Mouse (Mus musculus): ENCODE measurements around the gene Pcnx2.

The Pcnx2 gene

DNA sequence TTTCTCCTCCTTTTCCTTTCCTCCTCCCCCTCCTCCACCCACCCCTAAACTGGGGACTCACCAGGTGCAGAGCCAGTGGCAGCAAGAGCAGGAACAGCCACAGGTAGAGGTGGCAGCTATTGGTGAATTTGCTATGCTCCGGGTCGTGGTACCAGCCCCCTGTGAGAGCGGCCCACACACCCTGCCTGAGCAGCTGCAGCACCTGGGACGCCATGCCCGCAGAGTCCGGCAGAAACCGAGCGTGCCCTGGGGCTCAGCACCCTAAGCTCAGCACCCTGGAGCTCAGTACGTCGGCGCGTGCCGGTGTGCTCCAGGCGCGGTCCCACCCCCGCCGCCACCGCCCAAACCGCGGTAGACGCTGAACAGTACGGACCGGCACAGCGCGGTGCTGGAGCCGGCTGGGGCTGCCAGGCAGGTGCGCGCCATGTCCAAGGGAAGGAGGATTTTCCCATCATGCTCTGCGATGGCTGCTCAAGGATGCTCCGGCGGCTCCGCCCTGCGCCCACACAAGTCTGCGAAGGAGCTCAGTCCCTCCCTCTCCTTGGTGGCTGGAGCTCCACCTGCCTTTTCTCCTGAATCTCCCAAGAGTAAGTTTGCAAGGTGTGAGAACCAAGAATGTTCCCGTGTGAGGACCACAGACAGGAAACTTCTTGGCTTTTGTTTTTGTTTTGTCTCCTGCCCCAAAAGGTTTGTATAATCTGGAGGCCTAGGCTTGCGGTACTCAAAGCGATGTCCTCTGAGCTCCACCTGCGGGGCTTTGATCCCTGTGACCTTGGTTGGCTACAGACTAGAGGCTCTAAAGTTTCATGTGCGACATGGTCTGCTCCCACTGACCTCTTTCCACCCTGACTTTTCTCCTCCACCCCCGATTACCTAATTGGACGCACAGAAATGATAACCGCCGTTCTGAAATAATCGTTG, at the start of gene Pcnx2:
Pcnx2 (minus strand) TSS at position 450 of the 921 bp plus-strand sequence.
- DNase-seq: peak; percentile 5

DNA sequence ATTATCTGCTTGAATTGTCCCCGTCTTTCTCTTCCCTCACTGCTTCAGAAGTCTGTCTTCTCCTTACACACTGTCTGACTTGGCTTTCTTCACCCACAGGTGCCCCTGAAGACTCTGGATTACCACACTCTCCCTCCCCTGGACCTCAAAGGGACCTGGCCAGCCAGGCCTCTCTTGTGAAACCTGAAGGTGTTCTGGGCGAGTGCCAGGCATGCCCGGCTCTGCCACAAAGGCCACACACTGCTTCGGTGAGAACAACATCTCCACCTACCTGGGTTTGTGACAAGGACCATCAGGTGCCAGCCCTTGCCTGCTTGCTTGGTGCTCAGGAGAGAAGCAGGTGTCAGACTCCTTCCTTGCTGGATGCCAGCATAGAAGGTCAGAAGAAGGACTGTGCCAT, 46.4 kb upstream of the Pcnx2 start:
- no peak for DNase-seq

DNA sequence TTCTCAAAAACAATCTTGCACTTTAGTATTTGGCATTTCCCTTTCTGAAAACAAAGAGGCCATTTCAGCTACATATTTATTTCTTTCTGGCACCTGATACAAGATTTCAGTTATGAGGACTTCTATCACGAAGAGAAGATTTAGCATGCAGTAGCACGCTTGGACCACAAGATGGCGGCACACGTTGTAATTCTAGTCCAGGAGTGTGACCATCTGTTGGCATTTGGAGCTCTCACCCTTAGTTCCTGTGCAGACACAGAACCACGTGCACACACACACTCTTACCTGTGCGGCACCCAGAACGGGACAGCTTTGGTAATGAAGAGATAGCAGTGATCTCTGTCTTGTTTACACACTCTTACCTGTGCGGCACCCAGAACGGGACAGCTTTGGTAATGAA, 37.5 kb upstream of the Pcnx2 start:
- DNase-seq: peak; percentile 35

DNA sequence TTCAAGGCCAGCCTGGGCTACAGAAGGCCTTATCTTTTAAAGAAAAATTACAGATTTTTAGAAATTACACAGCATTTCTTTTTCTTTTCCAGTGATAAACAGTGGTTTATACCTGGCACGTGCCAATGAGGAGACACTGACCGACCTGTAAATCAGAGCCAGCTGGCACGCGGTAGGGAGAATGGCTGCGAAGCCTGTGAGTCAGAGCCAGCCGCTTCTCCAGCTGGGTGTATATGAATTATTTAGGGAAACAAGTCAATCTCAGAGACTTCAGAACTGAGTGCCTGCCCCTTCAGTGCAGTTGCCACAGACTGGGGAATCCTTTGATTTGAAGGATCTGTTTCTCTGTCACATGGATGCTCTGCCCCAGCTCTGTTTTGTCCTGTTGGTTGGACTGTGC, 33.7 kb upstream of the Pcnx2 start:
- DNase-seq: no peak

DNA sequence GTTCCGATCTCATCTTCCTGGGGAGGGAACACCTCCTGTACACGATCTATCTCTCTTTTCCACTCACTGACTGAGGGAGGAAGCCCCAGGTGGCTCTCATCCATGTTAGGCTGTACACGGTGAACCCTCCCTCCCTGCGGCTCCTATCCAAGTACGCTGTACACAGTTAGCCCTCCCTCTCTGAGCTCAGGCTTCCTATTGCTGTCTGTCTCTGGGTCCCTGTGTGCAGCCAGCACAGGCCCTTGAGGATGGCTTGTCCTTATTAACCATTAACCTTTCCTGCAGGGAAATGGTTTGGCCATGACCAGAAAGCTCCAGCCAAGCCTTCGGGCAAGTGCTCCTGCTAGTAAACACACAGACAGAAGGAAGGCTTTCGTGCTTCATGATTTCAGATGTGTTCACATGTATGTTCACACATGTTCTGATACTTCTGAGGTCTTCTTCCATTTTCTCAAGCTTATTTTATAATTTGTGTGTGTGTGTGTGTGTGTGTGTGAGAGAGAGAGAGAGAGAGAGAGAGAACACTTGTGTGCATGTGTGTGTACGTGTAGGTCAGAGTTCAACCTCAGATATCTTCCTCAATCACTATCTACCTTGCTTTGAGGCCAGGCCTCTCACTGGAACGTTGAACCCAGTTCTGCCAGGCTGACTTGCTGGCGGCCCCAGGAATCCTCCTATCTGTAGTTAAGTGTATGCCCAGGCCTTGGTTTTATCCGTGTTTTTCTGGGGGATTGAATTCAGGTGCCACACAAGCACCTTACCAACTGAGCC, 32.3 kb upstream of the Pcnx2 start:
- no peak for DNase-seq

DNA sequence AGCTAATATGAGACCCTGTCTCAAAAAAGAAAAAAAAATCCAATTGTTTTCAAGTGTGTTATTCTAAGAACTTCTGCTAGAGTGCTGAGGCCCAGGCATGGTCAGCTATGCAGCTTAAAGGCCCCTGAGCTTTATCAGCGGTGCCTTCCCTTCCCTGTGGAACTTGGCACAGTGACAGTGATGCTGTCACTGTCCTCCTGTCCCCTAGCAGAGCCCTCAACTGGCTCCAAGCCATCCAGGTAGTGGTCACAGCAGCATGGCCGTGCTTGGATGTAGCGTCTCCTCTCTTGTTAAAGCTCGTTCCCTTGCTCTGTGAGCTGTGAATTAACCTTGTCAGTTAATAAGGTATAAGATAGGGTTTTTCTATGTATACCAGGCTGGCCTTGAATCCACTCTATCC, 28.5 kb upstream of the Pcnx2 start:
- no peak for DNase-seq

DNA sequence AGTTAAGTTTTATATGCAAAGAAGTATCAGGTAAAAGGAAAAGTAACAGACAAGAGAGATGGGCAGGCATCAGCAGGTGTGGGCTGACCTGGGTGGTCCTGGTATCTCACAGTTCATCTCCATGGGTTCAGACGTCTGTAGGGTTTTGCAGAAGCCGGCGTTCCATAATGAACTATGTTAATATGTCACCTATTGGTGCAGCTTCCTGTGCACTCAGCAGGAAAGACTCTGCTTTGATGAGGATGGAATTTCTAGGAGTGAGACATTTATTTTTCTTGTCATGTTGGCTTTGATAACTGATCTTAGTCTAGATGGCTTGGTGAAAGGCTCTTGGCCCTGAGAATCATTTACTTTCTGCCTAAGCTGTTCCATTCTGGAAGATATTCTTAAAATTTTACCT, 24.2 kb upstream of the Pcnx2 start:
- DNase-seq: no peak

DNA sequence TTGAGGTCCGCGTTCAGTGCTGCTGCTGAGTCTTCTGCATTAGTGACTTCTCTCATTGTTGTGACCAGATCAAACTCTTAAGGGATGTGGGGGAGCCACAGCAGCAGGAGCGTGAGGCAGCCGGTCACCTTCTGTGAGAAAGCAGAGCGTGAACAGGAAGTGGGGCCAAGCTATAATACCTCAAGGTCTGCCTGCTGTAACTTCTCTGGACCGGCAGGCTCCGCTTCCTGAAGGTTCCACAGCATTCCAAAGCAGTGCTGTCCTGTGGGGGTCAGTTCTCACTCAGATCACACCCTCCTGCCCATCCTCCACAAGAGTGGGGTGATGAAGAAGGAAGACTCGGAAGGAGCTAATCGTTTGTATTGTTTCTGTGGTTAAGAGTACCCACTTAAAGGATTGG, 22.6 kb upstream of the Pcnx2 start:
- no peak for DNase-seq

DNA sequence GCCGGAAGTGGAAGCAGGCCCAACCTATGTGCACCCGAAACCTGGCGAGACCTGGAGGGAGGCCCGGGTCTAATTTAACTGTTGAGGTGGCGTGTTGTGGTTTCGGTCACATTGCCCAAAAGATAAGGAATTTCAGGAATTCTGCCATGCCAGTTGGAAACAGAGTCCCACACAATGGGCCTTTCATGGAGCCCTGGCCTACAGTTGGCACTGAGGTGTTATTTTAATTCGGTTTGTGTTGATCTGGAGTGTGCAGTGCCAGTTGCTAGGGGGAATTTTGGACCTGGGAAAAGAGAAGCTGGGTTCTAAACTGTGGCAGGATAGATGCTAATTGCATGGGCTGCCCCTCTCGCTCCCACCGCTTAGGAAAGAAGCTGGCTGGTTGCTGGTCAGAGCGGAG, 22.2 kb upstream of the Pcnx2 start:
- DNase-seq: no peak

DNA sequence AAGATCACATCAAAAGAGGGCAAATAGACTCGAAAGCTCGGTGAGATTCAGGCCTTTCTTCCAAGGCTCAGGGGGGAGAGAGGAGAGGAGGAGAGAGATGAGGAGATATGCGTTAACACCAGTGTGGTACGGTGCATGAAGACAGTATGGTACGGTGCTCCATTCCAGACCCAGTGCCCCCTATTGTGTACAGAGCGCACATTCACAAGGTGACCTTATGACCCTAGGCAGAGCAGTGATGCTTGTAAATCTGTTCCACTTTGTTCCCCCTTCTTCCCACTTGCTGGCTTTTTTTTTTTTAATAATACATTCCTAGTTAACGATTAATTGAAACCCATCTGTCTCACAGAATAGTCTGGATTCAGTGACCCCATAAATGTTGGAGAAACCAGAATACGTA, 21.4 kb upstream of the Pcnx2 start:
- DNase-seq: no peak

DNA sequence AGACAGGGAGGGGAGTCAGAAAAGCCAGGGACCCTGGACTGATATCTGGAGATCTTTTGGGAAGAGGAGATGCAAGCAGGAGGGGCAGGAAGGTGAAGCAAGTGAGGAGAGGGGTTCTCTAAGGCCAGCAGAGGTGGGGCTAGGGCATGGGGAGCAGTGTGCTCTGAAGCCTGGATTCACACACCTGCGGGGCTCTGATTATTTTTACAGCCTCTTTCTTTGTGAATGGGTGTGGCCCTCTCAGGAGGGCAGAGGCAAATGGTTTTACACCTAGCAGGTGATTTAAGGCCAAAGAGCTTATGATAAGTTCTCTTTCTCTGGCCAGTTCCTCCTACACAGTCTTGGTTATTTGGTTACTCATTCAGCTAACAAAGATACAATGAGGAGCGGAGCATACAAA, 20.6 kb upstream of the Pcnx2 start:
- no peak for DNase-seq

DNA sequence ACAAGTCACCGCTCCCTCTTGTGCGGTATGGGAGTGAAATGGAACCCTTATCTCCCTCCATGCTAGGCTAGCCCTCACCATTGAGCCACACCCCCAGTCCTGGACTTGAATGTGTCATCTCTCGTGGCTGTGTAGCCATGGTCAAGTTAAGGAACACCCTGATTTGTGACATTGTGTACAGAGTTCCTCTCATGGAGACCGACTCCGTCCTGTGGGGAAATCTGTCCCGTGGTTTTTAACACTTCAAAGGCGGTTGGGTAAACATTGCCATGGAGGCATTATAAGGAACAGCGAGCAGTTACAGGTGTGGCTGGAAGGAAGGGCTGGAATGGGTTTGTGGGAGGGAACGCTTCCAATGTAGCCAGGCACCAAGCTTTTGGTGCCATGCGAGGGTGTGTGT, 18.9 kb upstream of the Pcnx2 start:
- no peak for DNase-seq

DNA sequence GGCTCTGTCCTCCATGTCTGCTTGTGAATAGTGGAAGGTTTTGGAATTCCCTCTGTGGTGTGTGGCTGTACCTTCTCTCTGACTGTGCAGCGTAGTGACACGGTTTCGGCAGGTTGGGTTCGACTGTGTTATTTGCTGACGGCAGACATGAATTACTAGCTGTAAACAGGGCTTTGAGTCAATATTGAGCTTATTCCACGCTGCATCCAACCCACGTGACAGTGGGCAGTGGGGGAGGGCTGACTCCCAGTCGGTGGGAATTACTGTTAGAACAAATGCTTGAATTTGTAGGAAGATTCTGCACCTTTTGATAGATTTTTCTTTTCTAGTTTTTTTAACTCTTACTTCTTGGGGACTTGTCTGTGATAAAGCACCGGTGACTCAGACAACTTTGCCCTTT, 16.3 kb upstream of the Pcnx2 start:
- no peak for DNase-seq

DNA sequence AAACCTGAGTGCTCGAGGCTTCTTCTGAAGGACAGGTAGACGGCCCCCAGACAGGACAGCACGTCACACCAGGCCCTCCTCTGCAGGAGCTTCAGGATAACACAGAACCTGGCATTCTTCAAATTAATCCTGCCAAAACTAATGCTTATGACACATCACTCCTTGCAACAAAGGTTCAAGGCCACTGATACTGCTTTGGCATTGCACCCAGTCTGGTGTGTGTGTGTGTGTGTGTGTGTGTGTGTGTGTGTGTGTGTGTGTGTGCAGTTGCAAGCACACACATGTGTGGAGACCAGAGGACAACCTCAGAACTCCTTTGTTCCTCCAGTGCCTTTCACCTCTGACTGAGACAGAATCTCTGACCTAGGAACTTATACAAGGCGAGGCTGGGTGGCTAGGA, 15.1 kb upstream of the Pcnx2 start:
- no peak for DNase-seq

DNA sequence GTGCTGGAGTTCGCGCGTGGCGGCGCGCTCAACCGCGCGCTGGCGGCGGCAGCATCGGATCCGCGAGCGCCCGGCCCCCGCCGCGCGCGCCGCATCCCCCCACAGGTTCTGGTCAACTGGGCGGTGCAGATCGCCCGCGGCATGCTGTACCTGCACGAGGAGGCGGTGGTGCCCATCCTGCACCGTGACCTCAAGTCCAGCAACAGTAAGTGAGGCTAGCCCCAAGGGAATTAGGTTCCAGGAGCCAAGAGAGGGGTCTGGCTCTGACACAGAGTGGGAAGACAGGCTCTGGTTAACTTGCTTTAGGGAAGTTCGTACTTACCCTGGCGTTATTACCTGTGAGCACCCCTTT, 13.1 kb upstream of the Pcnx2 start:
- DNase-seq: no peak

DNA sequence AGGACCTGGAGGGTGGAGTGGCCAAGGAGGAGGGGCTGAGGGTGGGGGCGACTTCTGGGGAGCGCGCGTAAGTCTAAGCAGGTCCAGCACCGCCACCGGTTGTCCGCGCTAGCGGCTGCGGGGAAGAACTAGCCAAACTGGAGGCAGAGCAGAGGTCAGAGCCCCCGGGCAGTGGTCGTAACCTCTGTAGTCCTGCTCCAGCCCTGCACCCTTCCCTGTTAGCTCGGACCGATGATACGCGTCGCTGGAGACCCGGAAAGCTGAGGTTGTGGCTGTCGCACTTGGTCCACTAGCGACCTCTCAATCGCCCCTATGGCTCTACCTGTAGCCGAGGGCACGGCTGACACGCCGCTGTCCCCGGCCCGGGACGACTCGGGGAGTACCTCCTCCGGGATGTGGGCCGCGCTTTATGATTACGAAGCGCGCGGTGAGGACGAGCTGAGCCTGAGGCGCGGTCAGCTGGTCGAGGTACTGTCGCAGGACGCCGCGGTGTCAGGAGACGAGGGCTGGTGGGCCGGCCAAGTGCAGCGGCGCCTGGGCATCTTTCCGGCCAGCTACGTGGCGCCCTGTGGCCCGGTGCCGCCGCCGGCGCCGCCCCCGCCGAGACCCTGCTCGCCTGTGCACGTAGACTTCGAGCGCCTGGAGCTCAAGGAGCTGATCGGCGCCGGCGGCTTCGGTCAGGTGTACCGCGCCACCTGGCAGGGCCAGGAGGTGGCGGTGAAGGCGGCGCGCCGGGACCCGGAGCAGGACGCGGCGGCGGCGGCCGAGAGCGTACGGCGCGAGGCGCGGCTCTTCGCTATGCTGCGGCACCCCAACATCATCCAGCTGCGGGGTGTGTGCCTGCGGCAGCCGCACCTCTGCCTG, 12.5 kb upstream of the Pcnx2 start, which contains the start of gene Map3k21:
Map3k21 (plus strand) TSS at position 86 of the 864 bp plus-strand sequence.
- no peak for DNase-seq

DNA sequence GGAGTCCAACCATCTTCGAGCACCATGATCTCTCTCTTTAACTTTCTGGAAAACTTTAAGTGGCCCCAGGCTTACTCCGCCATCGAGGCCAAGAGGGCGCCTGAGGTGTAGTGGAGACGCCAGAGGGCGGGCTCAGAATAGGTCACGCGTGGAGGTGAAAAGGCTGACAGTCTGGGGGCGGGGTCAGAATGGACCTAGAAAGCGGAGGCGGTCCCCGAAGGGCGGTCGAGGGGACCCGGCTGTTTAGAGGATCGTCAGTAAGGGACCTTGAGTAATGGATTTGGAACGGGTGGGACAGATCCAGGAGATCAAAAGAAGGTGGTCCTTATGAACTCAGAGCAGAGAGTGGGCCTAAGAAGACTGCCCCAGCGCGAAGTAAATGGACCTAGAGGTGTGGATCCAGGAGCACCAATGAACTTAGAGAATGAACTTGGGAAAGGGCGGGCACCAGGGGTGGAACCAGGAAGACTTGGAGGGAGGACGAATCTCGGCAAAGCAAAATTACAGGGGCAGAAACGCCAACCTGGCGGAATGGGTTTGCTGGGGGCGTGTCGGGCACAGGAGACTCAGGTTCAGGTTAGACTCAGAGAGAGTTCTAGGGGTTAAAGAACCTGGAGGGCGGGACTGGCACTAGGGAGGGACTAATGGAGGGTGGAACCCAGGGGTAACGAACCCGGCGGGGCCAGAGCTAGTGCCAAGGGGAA, 11.7 kb upstream of the Pcnx2 start:
- no peak for DNase-seq

DNA sequence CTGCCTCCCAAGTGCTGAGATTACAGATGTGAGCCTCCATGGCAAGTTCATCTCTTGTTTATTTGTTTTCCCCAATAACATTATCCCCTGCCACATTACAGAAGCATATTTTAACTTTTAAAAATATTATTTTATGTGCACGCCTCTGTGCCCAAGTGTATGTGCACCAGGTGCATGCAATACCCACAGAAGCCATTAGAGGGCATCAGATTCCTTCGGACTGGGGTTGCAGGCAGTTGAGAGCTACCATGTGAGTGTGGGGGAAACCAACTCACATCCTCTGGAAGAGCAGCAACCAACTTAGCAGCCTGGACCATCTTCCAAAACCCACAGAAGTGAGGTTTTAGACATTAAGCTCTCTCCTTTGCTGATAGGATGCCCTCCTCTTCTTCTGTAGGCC, 9.2 kb upstream of the Pcnx2 start:
- no peak for DNase-seq

DNA sequence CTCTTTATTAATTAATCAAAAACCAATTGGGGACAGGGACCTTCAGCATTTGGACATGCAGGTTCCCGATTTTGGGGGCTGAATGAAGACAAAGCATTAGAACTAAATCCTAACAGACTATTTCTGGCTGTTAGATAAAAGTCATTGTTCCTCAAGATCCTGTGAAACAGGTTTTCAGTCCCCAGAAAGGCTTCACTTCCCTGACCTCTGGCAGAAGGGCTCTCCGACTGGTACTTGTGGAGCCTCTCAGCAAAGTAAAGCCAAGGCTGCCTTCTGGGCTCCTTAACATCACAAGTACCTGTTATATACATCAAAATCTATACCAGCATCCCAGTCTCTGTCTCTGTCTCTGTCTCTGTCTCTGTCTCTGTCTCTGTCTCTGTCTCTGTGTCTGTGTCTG, 7.2 kb upstream of the Pcnx2 start:
- no peak for DNase-seq

DNA sequence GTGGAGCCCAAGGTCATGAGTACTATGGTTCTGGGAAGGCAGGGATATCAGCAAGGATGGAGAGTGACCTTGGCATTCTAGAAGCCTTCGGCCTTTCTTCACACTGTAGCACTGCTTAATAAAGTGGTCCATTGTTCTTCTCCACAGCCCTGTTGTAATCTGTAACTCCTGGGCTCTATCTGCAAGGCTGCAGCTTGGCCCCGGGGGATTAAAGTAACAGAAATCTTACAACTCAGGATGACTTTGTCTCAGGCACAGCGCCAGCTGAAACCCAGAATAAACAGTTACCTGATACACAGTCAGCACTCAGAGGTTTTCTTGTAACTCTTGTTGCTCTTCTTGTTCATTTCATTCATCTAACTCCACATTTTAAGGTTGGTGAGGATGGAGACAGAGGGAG, 4.4 kb upstream of the Pcnx2 start:
- DNase-seq: no peak

DNA sequence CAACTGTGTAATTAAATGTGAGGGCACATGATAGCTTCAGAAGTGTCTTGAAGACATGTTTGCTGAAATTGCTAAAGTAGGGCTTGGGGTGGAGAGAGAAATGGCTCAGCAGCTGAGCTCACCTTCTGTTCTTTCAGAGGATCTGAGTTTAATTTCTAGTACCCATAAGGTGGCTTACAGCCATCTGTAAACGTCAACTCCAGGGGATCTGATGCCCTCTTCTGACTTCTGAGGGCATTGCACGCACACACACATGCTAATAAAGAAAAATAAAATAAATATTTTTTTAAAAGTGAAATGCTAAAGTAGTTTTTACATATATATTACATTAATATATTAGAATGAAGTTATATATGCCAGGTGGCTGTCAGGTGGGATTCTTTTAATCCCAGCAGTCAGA, 3.0 kb upstream of the Pcnx2 start:
- no peak for DNase-seq

DNA sequence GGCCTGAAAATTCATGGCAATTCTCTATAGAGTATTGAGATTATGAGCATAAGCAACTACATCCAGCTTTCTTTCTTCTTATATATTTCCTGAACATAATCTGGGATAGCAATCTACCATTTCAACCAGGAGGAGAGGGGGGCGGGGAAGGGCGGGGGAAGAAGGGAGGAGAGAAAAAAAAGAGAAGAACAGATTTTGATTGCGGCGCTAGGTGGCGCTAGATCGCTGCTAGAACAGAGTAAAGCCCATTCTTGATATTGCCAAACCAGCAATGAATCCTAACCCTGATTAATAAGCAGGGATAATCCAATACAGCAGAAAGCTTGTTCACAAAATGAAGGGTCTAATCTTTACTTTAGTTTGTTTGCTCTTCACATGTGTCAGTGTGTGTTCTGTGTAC, 782 bp upstream of the Pcnx2 start:
- peak; percentile 32 for DNase-seq

DNA sequence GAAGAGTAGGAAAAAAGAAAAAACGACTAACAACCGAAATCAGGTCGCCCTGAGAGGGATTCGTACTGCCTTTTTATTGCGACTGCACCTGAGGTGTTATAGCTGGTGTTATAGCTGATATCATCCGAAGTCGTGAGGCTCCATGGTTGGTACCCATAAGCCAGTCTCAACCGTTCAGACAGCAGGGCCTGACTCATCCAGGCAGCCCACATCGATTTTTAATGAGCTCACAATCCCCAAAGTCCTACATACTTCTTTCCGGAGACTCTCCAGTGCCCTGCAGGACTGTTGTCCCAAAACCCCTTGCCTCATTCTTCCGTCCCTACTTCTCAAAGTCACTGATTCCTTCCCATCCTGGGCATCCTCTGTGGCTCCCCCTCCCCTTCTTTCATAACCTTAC, 729 bp downstream of the Pcnx2 start:
- no peak for DNase-seq

Data from thymus, postnatal 14 days (tissue).